In the genomic region with DNA sequence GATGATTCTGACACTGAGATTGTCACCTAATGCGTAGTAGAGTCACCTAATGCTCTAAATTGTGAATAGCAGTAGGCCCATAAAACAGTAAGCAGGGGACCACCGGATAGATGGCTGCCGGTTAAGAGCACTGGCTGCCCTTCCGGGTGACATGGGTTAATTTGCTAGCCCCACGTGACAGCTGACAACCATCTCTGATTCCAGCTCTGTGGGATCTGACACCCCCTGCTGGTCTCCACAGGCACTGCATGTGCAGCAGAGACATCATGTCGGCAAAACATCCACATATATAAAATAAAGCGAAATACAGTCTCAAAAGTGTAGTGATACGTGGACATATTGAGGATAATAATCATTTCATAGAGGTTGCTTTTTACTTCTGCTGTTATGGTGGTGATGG, we compare ENCODE assay signal across 8 mouse cellular contexts. TPM values are rescaled to one million over a fixed set of nuclear protein-coding genes. Genes with fewer than 3 reads are reported as not detected.
DNase-seq lines count a peak whose midpoint lies in the region; ATAC-seq lines count a peak whose summit lies in the region.

No protein-coding gene starts in this region.

- peak; percentile 31 for DNase-seq in gastrocnemius, adult 18-20 months (ENCODE audit: low spot score)
- DNase-seq in gastrocnemius, adult 8-10 months (ENCODE audit: low spot score in 2 of 2): no peak
- DNase-seq in neural tube, embryonic 10.5 days (ENCODE audit: extremely low spot score, low spot score): peak; percentile 24
- peak; percentile 17 to 45 for DNase-seq in adrenal gland, postnatal 36 days
- peak; percentile 33 for DNase-seq in forelimb bud, embryonic 11.5 days (ENCODE audit: low read depth, low spot score)
- DNase-seq in naive thymus-derived CD4-positive, alpha-beta T cell, adult 2 months (ENCODE audit: low read depth): peak; percentile 64

- ATAC-seq in neural tube, embryonic 15.5 days (ENCODE audit: low FRiP score): no peak
- no peak for ATAC-seq in heart, embryonic 11.5 days (replicated peaks; ENCODE audit: insufficient number of reproducible peaks, low FRiP score, low TSS enrichment)

- H3K9me3 ChIP-seq in neural tube, embryonic 15.5 days (replicated peaks): no peaks in the 10 kb centered on the region
- H3K9me3 ChIP-seq in heart, embryonic 11.5 days (replicated peaks; ENCODE audit: control insufficient read depth, low read length): no peaks in the 10 kb centered on the region

- H3K4me2 ChIP-seq in neural tube, embryonic 15.5 days: no peak overlapping the region
- no peak overlapping the region for H3K4me2 ChIP-seq in heart, embryonic 11.5 days

- no peak overlapping the region for H3K9ac ChIP-seq in neural tube, embryonic 15.5 days (replicated peaks)
- H3K9ac ChIP-seq in heart, embryonic 11.5 days (ENCODE audit: low read depth, low read length): no peak overlapping the region

- peaks cover 2% of the 10 kb centered on the region; the same call in 1 of the 2 replicates for H3K4me1 ChIP-seq in neural tube, embryonic 15.5 days
- H3K4me1 ChIP-seq in heart, embryonic 11.5 days (ENCODE audit: control insufficient read depth, insufficient read depth, low read length): peaks cover 14% of the 10 kb centered on the region

- peaks cover 16% of the 10 kb centered on the region for H3K36me3 ChIP-seq in neural tube, embryonic 15.5 days
- 0 out of 2 replicates have a peak, but pooled peaks cover 2% of the 10 kb centered on the region for H3K36me3 ChIP-seq in heart, embryonic 11.5 days (ENCODE audit: control insufficient read depth, insufficient read depth, low read length)

- H3K27ac ChIP-seq in neural tube, embryonic 15.5 days (replicated peaks): no peak overlapping the region
- H3K27ac ChIP-seq in heart, embryonic 11.5 days (ENCODE audit: low read depth, low read length): no peak overlapping the region

- H3K4me3 ChIP-seq in neural tube, embryonic 15.5 days (replicated peaks): no peak overlapping the region
- H3K4me3 ChIP-seq in heart, embryonic 11.5 days (ENCODE audit: low read depth, low read length): no peak overlapping the region

- H3K27me3 ChIP-seq in neural tube, embryonic 15.5 days (replicated peaks): no peaks in the 10 kb centered on the region
- H3K27me3 ChIP-seq in heart, embryonic 11.5 days (ENCODE audit: control insufficient read depth, insufficient read depth, low read length): no peaks in the 10 kb centered on the region

- 76% methylated on average over 8 of the region's 8 CpGs for WGBS in neural tube, embryonic 15.5 days
- 73% methylated on average over 8 of the region's 8 CpGs for WGBS in heart, embryonic 11.5 days (ENCODE audit: insufficient replicate concordance)

RNA-seq across cellular contexts. Expression of a gene that starts 8.0 kb away (rescaled TPM):
- 10 to 100 TPM; 24.1 to 25.6 TPM for total RNA-seq in gastrocnemius, adult 18-20 months (2021)
- total RNA-seq in gastrocnemius, adult 8-10 months (2022): 10 to 100 TPM; 23.8 to 26.6 (median 25.8) TPM
- polyA plus RNA-seq in neural tube, embryonic 15.5 days (2015; fragmentation: Nextera tagmentation; extraction: Ambion mirVana): 31.5 and 32.1 TPM in 2 replicates
- total RNA-seq in adrenal gland, postnatal 36 days (2021): 10 to 100 TPM; 30.7 to 30.9 TPM
- 25.8 and 30.1 TPM in 2 replicates for polyA plus RNA-seq in heart, embryonic 11.5 days (2014; fragmentation: Nextera tagmentation; extraction: Ambion mirVana)

RNA-seq across cellular contexts. Expression of a gene that starts 11.3 kb away (rescaled TPM):
- 1 to 10 TPM; 1.3 to 1.7 TPM for total RNA-seq in gastrocnemius, adult 18-20 months (2021)
- 1 to 10 TPM; 1.2 to 3.5 (median 2.2) TPM for total RNA-seq in gastrocnemius, adult 8-10 months (2022)
- polyA plus RNA-seq in neural tube, embryonic 15.5 days (2015; fragmentation: Nextera tagmentation; extraction: Ambion mirVana): 33.1 and 33.6 TPM in 2 replicates
- total RNA-seq in adrenal gland, postnatal 36 days (2021): 10 to 100 TPM; 13.2 to 19.8 TPM
- polyA plus RNA-seq in heart, embryonic 11.5 days (2014; fragmentation: Nextera tagmentation; extraction: Ambion mirVana): 22.0 and 22.2 TPM in 2 replicates

RNA-seq across cellular contexts. Expression of a gene that starts 39.9 kb away (rescaled TPM):
- total RNA-seq in gastrocnemius, adult 18-20 months (2021): 10 to 100 TPM; 12.3 to 13.5 TPM
- total RNA-seq in gastrocnemius, adult 8-10 months (2022): 10 to 100 TPM; 10.6 to 13.1 (median 11.8) TPM
- polyA plus RNA-seq in neural tube, embryonic 15.5 days (2015; fragmentation: Nextera tagmentation; extraction: Ambion mirVana): 20.0 and 26.3 TPM in 2 replicates
- total RNA-seq in adrenal gland, postnatal 36 days (2021): 10 to 100 TPM in 1 of 2 experiments, 1 to 10 TPM in 1; 7.9 to 11.1 TPM
- 8.4 and 9.9 TPM in 2 replicates for polyA plus RNA-seq in heart, embryonic 11.5 days (2014; fragmentation: Nextera tagmentation; extraction: Ambion mirVana)

Comparison
In these comparisons a context has a peak if more than half of its experiments do, and no peak if none do; other contexts are left out.
1. DNase-seq: peak in gastrocnemius, adult 18-20 months (single experiment), neural tube, embryonic 10.5 days (single experiment), adrenal gland, postnatal 36 days (2 of 2), forelimb bud, embryonic 11.5 days (single experiment) and naive thymus-derived CD4-positive, alpha-beta T cell, adult 2 months (single experiment); none in gastrocnemius, adult 8-10 months (0 of 2).